Comparison of ENCODE assay signal across 8 mouse cellular contexts in genomic region chr9:58541895-58542338, GRCm38 (mm10). TPM values are rescaled to one million over a fixed set of nuclear protein-coding genes. Genes with fewer than 3 reads are reported as not detected.
DNase-seq lines count a peak whose midpoint lies in the region; ATAC-seq lines count a peak whose summit lies in the region.

No protein-coding gene starts in this region.

- H3K9ac ChIP-seq in forebrain, embryonic 11.5 days (ENCODE audit: low read length) = no peak overlapping the region
- H3K9ac ChIP-seq in limb, embryonic 12.5 days (replicated peaks) = no peak overlapping the region
- no peak overlapping the region for H3K9ac ChIP-seq in midbrain, embryonic 14.5 days (replicated peaks; ENCODE audit: low read length)
- H3K9ac ChIP-seq in stomach, embryonic 15.5 days = no peak overlapping the region

- no peaks in the 10 kb centered on the region for H3K9me3 ChIP-seq in forebrain, embryonic 10.5 days
- H3K9me3 ChIP-seq in forebrain, embryonic 11.5 days (ENCODE audit: control insufficient read depth, low read length) = no peaks in the 10 kb centered on the region
- H3K9me3 ChIP-seq in limb, embryonic 12.5 days = no peaks in the 10 kb centered on the region
- H3K9me3 ChIP-seq in midbrain, embryonic 14.5 days (ENCODE audit: control insufficient read depth, low read length) = no peaks in the 10 kb centered on the region
- H3K9me3 ChIP-seq in stomach, embryonic 15.5 days = no peaks in the 10 kb centered on the region

- no peak for DNase-seq in forebrain, embryonic 10.5 days (ENCODE audit: extremely low spot score, low spot score)
- no peak for DNase-seq in forebrain, embryonic 11.5 days (ENCODE audit: low spot score)
- DNase-seq in heart, adult 8-10 months (ENCODE audit: low spot score) = peak; percentile 83
- DNase-seq in kidney, adult 8-10 months = peak; percentile 76 to 78
- peak; percentile 74 for DNase-seq in midbrain, embryonic 14.5 days

- ATAC-seq in forebrain, embryonic 11.5 days (replicated peaks; ENCODE audit: low FRiP score) = no peak
- peak; percentile 87 for ATAC-seq in common myeloid progenitor, adult 5-6 weeks (replicated peaks; ENCODE audit: low read depth, poor library complexity, severe bottlenecking)
- no peak for ATAC-seq in limb, embryonic 12.5 days (ENCODE audit: insufficient number of reproducible peaks, insufficient read depth, low FRiP score, low TSS enrichment, low read depth)
- no peak for ATAC-seq in midbrain, embryonic 14.5 days (ENCODE audit: low FRiP score, low TSS enrichment)
- ATAC-seq in stomach, embryonic 15.5 days (ENCODE audit: insufficient read depth, low FRiP score, low read depth) = 0 out of 2 replicates have a peak, but pooled peaks have one; percentile 71

- H3K4me3 ChIP-seq in forebrain, embryonic 10.5 days = no peak overlapping the region
- H3K4me3 ChIP-seq in forebrain, embryonic 11.5 days (ENCODE audit: low read depth, low read length) = no peak overlapping the region
- H3K4me3 ChIP-seq in limb, embryonic 12.5 days (replicated peaks) = no peak overlapping the region
- no peak overlapping the region for H3K4me3 ChIP-seq in midbrain, embryonic 14.5 days (replicated peaks; ENCODE audit: low read depth, low read length)
- no peak overlapping the region for H3K4me3 ChIP-seq in stomach, embryonic 15.5 days (replicated peaks)

- WGBS in forebrain, embryonic 10.5 days = 82% methylated on average over 6 of the region's 6 CpGs
- WGBS in forebrain, embryonic 11.5 days = 79% methylated on average over 6 of the region's 6 CpGs
- WGBS in limb, embryonic 12.5 days = 50% methylated on average over 6 of the region's 6 CpGs
- WGBS in midbrain, embryonic 14.5 days = 65% methylated on average over 6 of the region's 6 CpGs
- 33% methylated on average over 6 of the region's 6 CpGs for WGBS in stomach, embryonic 15.5 days

- H3K27ac ChIP-seq in forebrain, embryonic 10.5 days = peak overlapping the region; percentile 8; the same call in 1 of the 2 replicates
- no peak overlapping the region for H3K27ac ChIP-seq in forebrain, embryonic 11.5 days (ENCODE audit: low read depth, low read length)
- H3K27ac ChIP-seq in limb, embryonic 12.5 days = peak overlapping the region; percentile 86
- peak overlapping the region; percentile 52; the same call in 1 of the 2 replicates for H3K27ac ChIP-seq in midbrain, embryonic 14.5 days (replicated peaks; ENCODE audit: low read depth, low read length)
- peak overlapping the region; percentile 42; the same call in 1 of the 2 replicates for H3K27ac ChIP-seq in stomach, embryonic 15.5 days

- H3K36me3 ChIP-seq in forebrain, embryonic 10.5 days (replicated peaks) = peaks cover 23% of the 10 kb centered on the region
- H3K36me3 ChIP-seq in forebrain, embryonic 11.5 days (ENCODE audit: control insufficient read depth, insufficient read depth, low read length) = no peaks in the 10 kb centered on the region
- peaks cover 26% of the 10 kb centered on the region for H3K36me3 ChIP-seq in limb, embryonic 12.5 days
- peaks cover 15% of the 10 kb centered on the region for H3K36me3 ChIP-seq in midbrain, embryonic 14.5 days (ENCODE audit: control insufficient read depth, insufficient read depth, low read length)
- peaks cover 11% of the 10 kb centered on the region for H3K36me3 ChIP-seq in stomach, embryonic 15.5 days

- no peaks in the 10 kb centered on the region for H3K27me3 ChIP-seq in forebrain, embryonic 10.5 days (ENCODE audit: poor library complexity, severe bottlenecking)
- H3K27me3 ChIP-seq in forebrain, embryonic 11.5 days (ENCODE audit: control insufficient read depth, insufficient read depth, low read length) = no peaks in the 10 kb centered on the region
- no peaks in the 10 kb centered on the region for H3K27me3 ChIP-seq in limb, embryonic 12.5 days
- H3K27me3 ChIP-seq in midbrain, embryonic 14.5 days (ENCODE audit: control insufficient read depth, insufficient read depth, low read length) = no peaks in the 10 kb centered on the region
- no peaks in the 10 kb centered on the region for H3K27me3 ChIP-seq in stomach, embryonic 15.5 days (replicated peaks)

- peaks cover 5% of the 10 kb centered on the region; the same call in 1 of the 2 replicates for H3K4me1 ChIP-seq in forebrain, embryonic 10.5 days
- no peaks in the 10 kb centered on the region for H3K4me1 ChIP-seq in forebrain, embryonic 11.5 days (replicated peaks; ENCODE audit: control insufficient read depth, insufficient read depth, low read length)
- peaks cover 22% of the 10 kb centered on the region for H3K4me1 ChIP-seq in limb, embryonic 12.5 days (replicated peaks)
- H3K4me1 ChIP-seq in midbrain, embryonic 14.5 days (ENCODE audit: control insufficient read depth, insufficient read depth, low read length) = peaks cover 5% of the 10 kb centered on the region; the same call in 1 of the 2 replicates
- H3K4me1 ChIP-seq in stomach, embryonic 15.5 days = peaks cover 19% of the 10 kb centered on the region

- H3K4me2 ChIP-seq in forebrain, embryonic 11.5 days (ENCODE audit: low read depth, low read length, severe bottlenecking) = no peak overlapping the region
- 0 out of 2 replicates have a peak overlapping the region, but pooled peaks have one; percentile 10 for H3K4me2 ChIP-seq in limb, embryonic 12.5 days
- H3K4me2 ChIP-seq in midbrain, embryonic 14.5 days (ENCODE audit: low read length) = no peak overlapping the region
- no peak overlapping the region for H3K4me2 ChIP-seq in stomach, embryonic 15.5 days

RNA-seq across cellular contexts. Expression of gene Cd276, which starts 13.3 kb away (rescaled TPM):
- polyA plus RNA-seq in forebrain, embryonic 10.5 days (2016; fragmentation: Nextera tagmentation; extraction: Ambion mirVana) = 31.7 and 32.8 TPM in 2 replicates
- 34.7 and 35.8 TPM in 2 replicates for polyA plus RNA-seq in forebrain, embryonic 11.5 days (2014; fragmentation: Nextera tagmentation; extraction: Ambion mirVana)
- 0.09 TPM in 1 of 2 replicates, not detected in the other for total RNA-seq in common myeloid progenitor, adult 5-6 weeks (2017)
- total RNA-seq in heart, adult 8-10 months (2022) = 10 to 100 TPM in 1 of 4 experiments, 1 to 10 TPM in 3; 7.0 to 11.4 (median 8.2) TPM
- 56.4 and 68.6 TPM in 2 replicates for polyA plus RNA-seq in limb, embryonic 12.5 days (2016; fragmentation: Nextera tagmentation; extraction: Ambion mirVana)
- 33.2 and 38.1 TPM in 2 replicates for polyA plus RNA-seq in midbrain, embryonic 14.5 days (2014; fragmentation: Nextera tagmentation; extraction: Ambion mirVana)
- polyA plus RNA-seq in stomach, embryonic 15.5 days (2015; fragmentation: Nextera tagmentation; extraction: Ambion mirVana) = 28.7 and 32.5 TPM in 2 replicates

RNA-seq across cellular contexts. Expression of gene Nptn, which starts 40.1 kb away (rescaled TPM):
- 48.0 and 50.7 TPM in 2 replicates for polyA plus RNA-seq in forebrain, embryonic 10.5 days (2016; fragmentation: Nextera tagmentation; extraction: Ambion mirVana)
- 58.7 and 60.3 TPM in 2 replicates for polyA plus RNA-seq in forebrain, embryonic 11.5 days (2014; fragmentation: Nextera tagmentation; extraction: Ambion mirVana)
- 57.7 and 59.4 TPM in 2 replicates for total RNA-seq in common myeloid progenitor, adult 5-6 weeks (2017)
- 100 to 1,000 TPM; 124 to 138 (median 128) TPM for total RNA-seq in heart, adult 8-10 months (2022)
- polyA plus RNA-seq in limb, embryonic 12.5 days (2016; fragmentation: Nextera tagmentation; extraction: Ambion mirVana) = 64.5 and 70.2 TPM in 2 replicates
- 179 and 180 TPM in 2 replicates for polyA plus RNA-seq in midbrain, embryonic 14.5 days (2014; fragmentation: Nextera tagmentation; extraction: Ambion mirVana)
- 134 and 140 TPM in 2 replicates for polyA plus RNA-seq in stomach, embryonic 15.5 days (2015; fragmentation: Nextera tagmentation; extraction: Ambion mirVana)

RNA-seq across cellular contexts. Expression of gene Insyn1, which starts 53.5 kb away (rescaled TPM):
- polyA plus RNA-seq in forebrain, embryonic 10.5 days (2016; fragmentation: Nextera tagmentation; extraction: Ambion mirVana) = 0.66 TPM in 2 replicates
- 2.4 and 3.4 TPM in 2 replicates for polyA plus RNA-seq in forebrain, embryonic 11.5 days (2014; fragmentation: Nextera tagmentation; extraction: Ambion mirVana)
- total RNA-seq in common myeloid progenitor, adult 5-6 weeks (2017) = not detected in 2 replicates
- total RNA-seq in heart, adult 8-10 months (2022) = 10 to 100 TPM; 22.5 to 33.7 (median 30.9) TPM
- polyA plus RNA-seq in limb, embryonic 12.5 days (2016; fragmentation: Nextera tagmentation; extraction: Ambion mirVana) = 4.6 and 5.5 TPM in 2 replicates
- 10.5 and 21.2 TPM in 2 replicates for polyA plus RNA-seq in midbrain, embryonic 14.5 days (2014; fragmentation: Nextera tagmentation; extraction: Ambion mirVana)
- polyA plus RNA-seq in stomach, embryonic 15.5 days (2015; fragmentation: Nextera tagmentation; extraction: Ambion mirVana) = 1.2 and 1.5 TPM in 2 replicates

Comparison
In these comparisons a context has a peak if more than half of its experiments do, and no peak if none do; other contexts are left out.
1. DNase-seq: peak in heart, adult 8-10 months (single experiment), kidney, adult 8-10 months (2 of 2) and midbrain, embryonic 14.5 days (single experiment); none in forebrain, embryonic 10.5 days (single experiment) and forebrain, embryonic 11.5 days (single experiment).
2. ATAC-seq: peak in common myeloid progenitor, adult 5-6 weeks (single experiment) and stomach, embryonic 15.5 days (single experiment); none in forebrain, embryonic 11.5 days (single experiment), limb, embryonic 12.5 days (single experiment) and midbrain, embryonic 14.5 days (single experiment).